Mouse (Mus musculus): Measurements from ENCODE around the gene Eps8.
A peak's percentile ranks its signal among the peaks of the same experiment; 100 is the strongest.

Eps8 gene

GRCm38 (mm10) chr6:137519529-137520342 lies 134.9 kb downstream of the Eps8 start:
- peak; percentile 18 to 23 for DNase-seq (ENCODE audit: low spot score in 2 of 2)

GRCm38 (mm10) chr6:137514872-137515271 lies 139.8 kb downstream of the Eps8 start:
- no peak for DNase-seq (ENCODE audit: low spot score in 2 of 2)

- DNase-seq (ENCODE audit: low spot score in 2 of 2), result no peak
Measured at GRCm38 (mm10) chr6:137512753-137513152, 141.9 kb downstream of the Eps8 start.

GRCm38 (mm10) chr6:137509341-137510045 lies 145.2 kb downstream of the Eps8 start:
- DNase-seq (ENCODE audit: low spot score in 2 of 2), result no peak

GRCm38 (mm10) chr6:137508936-137509335 lies 145.7 kb downstream of the Eps8 start:
- no peak for DNase-seq (ENCODE audit: low spot score in 2 of 2)

GRCm38 (mm10) chr6:137506563-137506962 lies 148.1 kb downstream of the Eps8 start:
- no peak for DNase-seq (ENCODE audit: low spot score in 2 of 2)

GRCm38 (mm10) chr6:137505555-137506227 lies 149.0 kb downstream of the Eps8 start:
- no peak for DNase-seq (ENCODE audit: low spot score in 2 of 2)

GRCm38 (mm10) chr6:137504052-137504451 lies 150.6 kb downstream of the Eps8 start:
- no peak for DNase-seq (ENCODE audit: low spot score in 2 of 2)

- DNase-seq (ENCODE audit: low spot score in 2 of 2), result no peak
Measured at GRCm38 (mm10) chr6:137503462-137503861, 151.2 kb downstream of the Eps8 start.

GRCm38 (mm10) chr6:137503009-137503408 lies 151.7 kb downstream of the Eps8 start:
- no peak for DNase-seq (ENCODE audit: low spot score in 2 of 2)

GRCm38 (mm10) chr6:137498781-137499180 lies 155.9 kb downstream of the Eps8 start:
- no peak for DNase-seq (ENCODE audit: low spot score in 2 of 2)

GRCm38 (mm10) chr6:137497208-137497835 lies 157.4 kb downstream of the Eps8 start:
- DNase-seq (ENCODE audit: low spot score in 2 of 2), result no peak

- no peak for DNase-seq (ENCODE audit: low spot score in 2 of 2)
Measured at GRCm38 (mm10) chr6:137496562-137496961, 158.1 kb downstream of the Eps8 start.

GRCm38 (mm10) chr6:137495233-137495632 lies 159.4 kb downstream of the Eps8 start:
- DNase-seq (ENCODE audit: low spot score in 2 of 2), result no peak

GRCm38 (mm10) chr6:137494801-137495200 lies 159.9 kb downstream of the Eps8 start:
- no peak for DNase-seq (ENCODE audit: low spot score in 2 of 2)

- no peak for DNase-seq (ENCODE audit: low spot score in 2 of 2)
Measured at GRCm38 (mm10) chr6:137494136-137494475, 160.6 kb downstream of the Eps8 start.

- DNase-seq (ENCODE audit: low spot score in 2 of 2), result no peak
Measured at GRCm38 (mm10) chr6:137493211-137494135, 161.2 kb downstream of the Eps8 start.

- DNase-seq (ENCODE audit: low spot score in 2 of 2), result no peak
Measured at GRCm38 (mm10) chr6:137492582-137492981, 162.1 kb downstream of the Eps8 start.

- no peak for DNase-seq (ENCODE audit: low spot score in 2 of 2)
Measured at GRCm38 (mm10) chr6:137491659-137492058, 163.0 kb downstream of the Eps8 start.

- DNase-seq (ENCODE audit: low spot score in 2 of 2), result no peak
Measured at GRCm38 (mm10) chr6:137490115-137490514, 164.6 kb downstream of the Eps8 start.

GRCm38 (mm10) chr6:137487443-137487842 lies 167.2 kb downstream of the Eps8 start:
- DNase-seq (ENCODE audit: low spot score in 2 of 2), result no peak

Measured in right cerebral cortex, postnatal 36 days (tissue).